Mouse (Mus musculus): ENCODE data around the gene Fbxo47. TPM values are rescaled to one million over a fixed set of nuclear protein-coding genes. Genes with fewer than 3 reads are reported as not detected.
A peak's percentile ranks its signal among the peaks of the same experiment; 100 is the strongest.

Fbxo47 gene
- polyA plus RNA-seq, 1 experiment from 2014 or later, result 0.92 TPM

DNA sequence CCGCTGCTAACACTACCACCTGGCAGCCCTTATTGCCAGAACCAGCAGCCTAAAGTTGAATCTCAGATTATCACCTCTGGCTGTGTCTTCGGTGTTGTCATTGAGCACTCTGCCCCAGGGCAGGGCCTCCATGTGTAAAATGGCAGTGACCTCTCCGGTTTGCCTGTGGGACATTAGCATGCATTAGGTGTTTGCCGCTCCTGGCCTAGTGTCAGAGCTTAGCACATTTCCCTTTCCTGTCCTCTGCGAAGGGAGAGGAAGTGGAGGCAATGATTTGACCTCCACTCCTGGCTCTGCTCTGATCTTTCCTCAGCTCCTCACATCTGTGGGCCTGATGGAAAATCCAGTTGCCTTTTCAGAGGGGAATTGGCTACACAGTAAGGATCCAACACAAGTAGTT, 64.0 kb downstream of the Fbxo47 start:
- no peak overlapping the region for H3K4me3 ChIP-seq (replicated peaks)
- no peaks in the 10 kb centered on the region for H3K9me3 ChIP-seq
- H3K9ac ChIP-seq (replicated peaks), result no peak overlapping the region
- H3K36me3 ChIP-seq, result peaks cover 96% of the 10 kb centered on the region
- H3K27ac ChIP-seq, result no peak overlapping the region
- ATAC-seq (ENCODE audit: insufficient number of reproducible peaks, insufficient read depth, low FRiP score, low TSS enrichment, low read depth), result no peak
- WGBS, result 56% methylated on average over 5 of the region's 5 CpGs
- no peaks in the 10 kb centered on the region for H3K27me3 ChIP-seq
- no peak overlapping the region for H3K4me2 ChIP-seq
- H3K4me1 ChIP-seq (replicated peaks), result peaks cover 43% of the 10 kb centered on the region

DNA sequence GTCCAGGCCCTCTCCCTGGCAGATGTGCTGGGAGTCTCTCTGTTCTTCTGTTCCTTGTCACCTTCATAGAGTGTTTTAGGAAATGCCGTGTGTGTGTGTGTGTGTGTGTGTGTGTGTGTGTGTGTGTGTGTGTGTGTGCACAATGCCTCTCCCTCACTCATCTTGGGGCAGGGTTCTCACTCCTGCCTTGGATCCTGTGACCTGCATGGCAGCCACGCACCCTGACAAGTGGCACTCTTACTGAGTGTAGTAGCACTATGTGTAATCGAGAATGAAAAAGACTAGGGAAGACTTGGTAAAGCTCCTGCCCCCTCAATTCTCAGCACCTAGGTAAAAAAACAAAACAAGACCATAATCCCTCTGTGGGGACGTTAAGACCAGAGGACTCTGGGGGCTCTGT, 64.9 kb downstream of the Fbxo47 start:
- H3K27ac ChIP-seq, result peak overlapping the region; percentile 87
- 59% methylated on average over 4 of the region's 4 CpGs for WGBS
- ATAC-seq (ENCODE audit: insufficient number of reproducible peaks, insufficient read depth, low FRiP score, low TSS enrichment, low read depth), result no peak

DNA sequence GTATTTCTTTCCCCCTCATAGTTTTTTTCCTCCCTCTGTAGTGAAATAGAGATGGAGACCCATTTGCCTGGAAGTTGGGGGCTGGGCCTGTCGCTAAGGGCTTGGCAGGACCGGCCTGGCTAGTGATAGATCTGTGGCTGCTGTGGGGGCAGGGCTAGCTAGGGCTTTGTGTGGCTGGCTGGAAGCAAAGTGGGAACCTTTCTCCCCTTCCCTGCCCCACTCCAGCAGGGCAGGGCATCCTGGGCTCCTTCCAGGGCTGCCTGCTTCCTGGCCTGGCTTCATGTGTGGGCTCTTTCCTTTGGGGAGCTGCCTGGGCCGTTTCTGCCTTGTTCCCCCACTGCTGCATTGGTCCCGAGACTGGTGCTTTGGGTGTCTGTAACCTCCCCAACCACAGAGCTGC, 65.4 kb downstream of the Fbxo47 start:
- ATAC-seq (ENCODE audit: insufficient number of reproducible peaks, insufficient read depth, low FRiP score, low TSS enrichment, low read depth), result no peak
- H3K27me3 ChIP-seq, result no peaks in the 10 kb centered on the region
- 0 out of 2 replicates have a peak overlapping the region, but pooled peaks have one; percentile 19 for H3K9ac ChIP-seq (replicated peaks)

More for the DNA sequence above, 64.9 kb downstream of the Fbxo47 start:
- peaks cover 96% of the 10 kb centered on the region for H3K36me3 ChIP-seq
- no peak overlapping the region for H3K4me2 ChIP-seq
- no peak overlapping the region for H3K9ac ChIP-seq (replicated peaks)
- peaks cover 47% of the 10 kb centered on the region for H3K4me1 ChIP-seq (replicated peaks)
- H3K27me3 ChIP-seq, result no peaks in the 10 kb centered on the region
- no peak overlapping the region for H3K4me3 ChIP-seq (replicated peaks)
- H3K9me3 ChIP-seq, result no peaks in the 10 kb centered on the region

DNA sequence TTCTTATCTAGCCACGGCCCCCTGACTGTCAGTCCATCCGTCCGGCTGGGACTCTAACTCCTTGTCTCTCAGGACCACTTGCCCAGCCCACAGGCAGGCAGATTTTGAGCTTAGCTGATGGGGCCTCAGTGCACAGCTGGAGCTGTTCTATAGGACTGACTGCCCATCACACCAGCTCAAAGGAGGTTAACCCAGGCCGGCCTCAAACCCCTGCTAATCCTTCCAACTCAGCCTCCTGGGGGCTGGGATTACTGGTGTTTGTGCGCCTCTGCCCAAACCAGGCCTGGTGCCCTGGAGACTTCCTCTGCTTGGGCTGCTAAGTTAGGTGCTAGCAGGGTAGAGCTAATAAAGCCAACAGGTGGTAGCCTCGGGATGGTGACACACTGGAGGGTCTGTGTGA, 66.0 kb downstream of the Fbxo47 start:
- Histone ChIP-seq H3K4me1 (replicated peaks) (peaks cover 52% of the 10 kb centered on the region), H3K27ac (peak overlapping the region; percentile 87), H3K27me3 (no peaks in the 10 kb centered on the region), H3K9me3 (no peaks in the 10 kb centered on the region), H3K4me3 (replicated peaks) (no peak overlapping the region), H3K36me3 (peaks cover 97% of the 10 kb centered on the region), H3K4me2 (no peak overlapping the region; the same call in 1 of the 2 replicates), H3K9ac (replicated peaks) (0 out of 2 replicates have a peak overlapping the region, but pooled peaks have one; percentile 19)
- 38% methylated on average over 6 of the region's 6 CpGs for WGBS
- no peak for ATAC-seq (ENCODE audit: insufficient number of reproducible peaks, insufficient read depth, low FRiP score, low TSS enrichment, low read depth)

More for the DNA sequence above, 65.4 kb downstream of the Fbxo47 start:
- peak overlapping the region; percentile 4; the same call in 1 of the 2 replicates for H3K4me2 ChIP-seq
- no peaks in the 10 kb centered on the region for H3K9me3 ChIP-seq
- WGBS, result 14% methylated on average over 4 of the region's 4 CpGs
- H3K36me3 ChIP-seq, result peaks cover 96% of the 10 kb centered on the region
- H3K4me3 ChIP-seq (replicated peaks), result no peak overlapping the region
- H3K4me1 ChIP-seq (replicated peaks), result peaks cover 47% of the 10 kb centered on the region
- peak overlapping the region; percentile 87 for H3K27ac ChIP-seq

DNA sequence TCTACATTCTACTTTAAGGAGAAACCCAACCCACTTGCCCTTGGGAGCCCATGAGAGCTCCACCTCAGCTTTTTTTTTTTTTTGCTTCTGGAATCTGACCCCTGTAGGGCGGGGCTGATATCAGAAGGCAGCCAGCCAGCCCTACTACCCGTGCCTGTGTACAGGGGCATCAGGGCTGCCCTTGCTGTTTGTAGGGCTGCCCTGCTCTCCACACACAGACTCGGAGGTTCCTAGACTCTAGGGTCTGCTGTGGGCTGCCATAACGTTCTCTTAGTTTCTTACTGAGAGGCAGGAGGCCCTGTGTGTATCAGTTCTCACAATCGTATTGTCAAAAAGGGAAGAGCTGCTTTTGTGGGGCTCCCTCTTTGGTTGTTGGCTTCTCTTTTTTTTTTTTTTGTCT, 66.6 kb downstream of the Fbxo47 start:
- peak overlapping the region; percentile 87 for H3K27ac ChIP-seq
- no peak overlapping the region for H3K4me2 ChIP-seq
- peaks cover 58% of the 10 kb centered on the region for H3K4me1 ChIP-seq (replicated peaks)
- no peaks in the 10 kb centered on the region for H3K27me3 ChIP-seq
- H3K9ac ChIP-seq (replicated peaks), result 0 out of 2 replicates have a peak overlapping the region, but pooled peaks have one; percentile 35
- H3K4me3 ChIP-seq (replicated peaks), result no peak overlapping the region
- ATAC-seq (ENCODE audit: insufficient number of reproducible peaks, insufficient read depth, low FRiP score, low TSS enrichment, low read depth), result no peak
- peaks cover 94% of the 10 kb centered on the region for H3K36me3 ChIP-seq
- WGBS, result 35% methylated on average over 5 of the region's 5 CpGs
- H3K9me3 ChIP-seq, result no peaks in the 10 kb centered on the region

DNA sequence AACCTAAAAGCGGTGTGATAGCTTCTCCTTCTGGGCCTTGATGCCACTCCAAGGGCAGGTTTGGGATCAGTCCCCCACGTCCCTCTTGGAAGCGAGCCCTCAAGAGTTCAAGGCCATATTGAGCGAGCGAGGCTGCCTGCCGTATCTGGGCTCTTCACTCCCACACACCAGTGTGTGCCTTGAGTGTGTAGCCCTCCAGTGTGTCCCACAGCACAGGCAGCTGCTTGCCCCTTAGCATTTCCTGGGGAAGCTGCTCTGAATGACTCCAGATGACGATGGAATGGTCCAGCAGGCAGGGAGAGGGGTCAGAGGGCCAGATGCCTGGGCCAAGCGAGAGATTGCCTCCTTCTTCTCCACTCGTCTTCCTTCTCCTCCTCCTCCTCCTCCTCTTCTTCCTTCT, 67.0 kb downstream of the Fbxo47 start:
- Histone ChIP-seq H3K9me3 (no peaks in the 10 kb centered on the region), H3K27ac (peak overlapping the region; percentile 87), H3K27me3 (no peaks in the 10 kb centered on the region), H3K4me1 (replicated peaks) (peaks cover 62% of the 10 kb centered on the region), H3K4me3 (replicated peaks) (no peak overlapping the region), H3K9ac (replicated peaks) (0 out of 2 replicates have a peak overlapping the region, but pooled peaks have one; percentile 35), H3K36me3 (peaks cover 92% of the 10 kb centered on the region), H3K4me2 (no peak overlapping the region)
- ATAC-seq (ENCODE audit: insufficient number of reproducible peaks, insufficient read depth, low FRiP score, low TSS enrichment, low read depth), result no peak
- WGBS, result 36% methylated on average over 9 of the region's 9 CpGs

DNA sequence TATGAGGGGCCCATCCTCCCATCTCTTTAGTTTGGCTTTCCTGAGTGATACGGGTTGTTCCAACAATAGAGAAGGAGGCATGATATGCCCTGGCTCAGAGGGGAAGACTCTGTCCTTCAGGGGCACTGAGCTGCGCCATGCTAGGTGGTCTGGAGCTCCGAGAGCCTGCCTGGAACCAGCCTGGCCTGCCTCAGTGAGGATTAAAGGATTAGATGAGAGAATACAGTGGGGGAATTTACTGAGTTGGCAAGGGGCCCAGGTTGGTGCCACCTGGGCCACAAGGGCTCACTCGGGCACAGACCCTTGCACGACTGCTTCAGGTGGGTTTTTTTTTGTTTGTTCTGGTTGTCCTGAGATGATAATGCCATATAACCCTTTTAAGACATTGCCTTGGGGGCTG, 67.8 kb downstream of the Fbxo47 start:
- WGBS, result 66% methylated on average over 5 of the region's 5 CpGs
- H3K4me2 ChIP-seq, result no peak overlapping the region
- ATAC-seq (ENCODE audit: insufficient number of reproducible peaks, insufficient read depth, low FRiP score, low TSS enrichment, low read depth), result no peak
- H3K27me3 ChIP-seq, result no peaks in the 10 kb centered on the region
- no peak overlapping the region for H3K27ac ChIP-seq
- no peak overlapping the region for H3K4me3 ChIP-seq (replicated peaks)
- peaks cover 91% of the 10 kb centered on the region for H3K36me3 ChIP-seq
- H3K9me3 ChIP-seq, result no peaks in the 10 kb centered on the region
- H3K4me1 ChIP-seq (replicated peaks), result peaks cover 70% of the 10 kb centered on the region
- H3K9ac ChIP-seq (replicated peaks), result no peak overlapping the region

DNA sequence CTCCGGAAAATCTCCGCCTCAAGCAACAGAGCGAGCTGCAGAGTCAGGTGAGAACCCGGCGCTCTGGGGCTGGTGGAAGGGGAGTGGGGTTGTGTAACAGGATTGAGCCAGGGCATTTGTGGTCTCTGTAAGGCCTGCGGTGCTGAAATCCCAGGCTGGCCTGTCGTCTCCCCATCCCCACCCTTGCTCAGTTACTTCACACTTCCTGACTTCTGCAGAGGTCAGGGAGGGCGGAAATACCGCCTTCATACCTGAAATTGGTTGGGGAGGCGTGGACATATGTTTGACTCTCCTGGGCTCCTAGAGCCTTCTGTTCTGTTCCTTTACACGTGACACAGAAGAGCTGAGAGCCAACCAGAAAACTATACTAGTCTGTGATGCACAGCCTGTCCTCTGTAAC, 68.2 kb downstream of the Fbxo47 start:
- H3K27ac ChIP-seq, result no peak overlapping the region
- H3K9ac ChIP-seq (replicated peaks), result 0 out of 2 replicates have a peak overlapping the region, but pooled peaks have one; percentile 14
- H3K4me2 ChIP-seq, result no peak overlapping the region
- H3K9me3 ChIP-seq, result no peaks in the 10 kb centered on the region
- H3K36me3 ChIP-seq, result peaks cover 86% of the 10 kb centered on the region
- peaks cover 73% of the 10 kb centered on the region for H3K4me1 ChIP-seq (replicated peaks)
- no peak overlapping the region for H3K4me3 ChIP-seq (replicated peaks)
- 70% methylated on average over 11 of the region's 11 CpGs for WGBS
- no peaks in the 10 kb centered on the region for H3K27me3 ChIP-seq
- ATAC-seq (ENCODE audit: insufficient number of reproducible peaks, insufficient read depth, low FRiP score, low TSS enrichment, low read depth), result no peak

DNA sequence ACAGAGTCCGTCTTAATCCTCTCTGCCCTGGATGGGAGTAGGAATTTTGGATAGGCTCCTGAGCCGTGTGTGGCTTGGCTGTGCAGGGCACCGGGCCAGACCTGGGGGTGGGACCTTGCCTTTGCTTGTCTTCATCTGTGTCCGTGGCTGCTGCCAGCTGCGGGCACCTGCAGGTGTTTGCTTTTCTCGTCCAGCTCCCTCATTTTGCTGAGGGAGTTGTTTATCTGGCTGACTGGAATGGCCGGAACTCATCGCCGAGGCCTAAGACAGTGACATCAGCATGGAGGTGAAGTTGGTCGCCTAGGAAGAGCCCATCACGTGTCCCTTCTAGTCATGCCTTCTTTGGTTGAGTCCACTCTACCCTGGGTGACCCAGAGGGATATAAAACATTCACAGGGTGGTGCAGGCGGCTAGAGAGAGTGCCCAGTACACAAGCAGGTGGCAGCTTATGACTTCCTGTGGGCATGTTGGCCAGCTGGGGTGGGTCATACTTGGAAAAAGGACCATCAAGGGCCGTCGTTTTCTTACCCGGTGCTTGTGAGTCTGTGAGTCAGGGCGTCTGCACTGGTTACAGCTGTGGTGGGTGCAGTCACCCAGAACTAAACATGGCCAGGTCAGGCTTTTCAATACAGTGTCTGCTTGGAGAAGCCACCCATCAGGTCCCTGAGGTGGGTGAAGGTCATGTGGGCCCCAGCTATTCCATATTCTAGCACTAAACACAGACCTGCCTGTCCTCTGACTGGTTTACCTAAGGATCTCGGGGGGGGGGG, 70.0 kb downstream of the Fbxo47 start:
- Histone ChIP-seq H3K4me1 (replicated peaks) (peaks cover 85% of the 10 kb centered on the region), H3K9me3 (no peaks in the 10 kb centered on the region), H3K27me3 (no peaks in the 10 kb centered on the region), H3K4me2 (no peak overlapping the region), H3K4me3 (replicated peaks) (no peak overlapping the region), H3K36me3 (peaks cover 83% of the 10 kb centered on the region), H3K27ac (no peak overlapping the region), H3K9ac (replicated peaks) (no peak overlapping the region)
- 86% methylated on average over 17 of the region's 17 CpGs for WGBS
- no peak for ATAC-seq (ENCODE audit: insufficient number of reproducible peaks, insufficient read depth, low FRiP score, low TSS enrichment, low read depth)

DNA sequence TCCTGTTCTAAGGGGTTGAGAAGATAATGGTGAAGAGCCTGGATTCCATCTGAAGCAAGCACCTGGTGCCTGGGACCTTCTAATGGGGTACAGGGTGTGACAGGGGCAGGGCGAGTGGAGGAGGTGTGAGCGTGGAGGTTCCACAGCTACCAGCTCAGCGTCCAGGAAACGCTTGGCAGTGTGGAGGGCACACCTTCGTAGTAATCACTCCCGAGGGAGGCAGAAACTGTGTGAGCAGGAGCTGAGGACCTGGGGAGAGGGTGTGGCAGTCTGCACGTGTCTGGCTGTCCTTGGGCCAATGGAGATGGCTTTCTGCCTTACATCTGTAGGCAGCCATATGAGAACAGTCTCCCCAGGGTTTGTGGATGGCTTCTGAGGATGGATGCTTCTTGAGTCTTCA, 70.9 kb downstream of the Fbxo47 start:
- Histone ChIP-seq H3K4me1 (replicated peaks) (peaks cover 85% of the 10 kb centered on the region), H3K9ac (replicated peaks) (0 out of 2 replicates have a peak overlapping the region, but pooled peaks have one; percentile 2), H3K36me3 (peaks cover 84% of the 10 kb centered on the region), H3K4me3 (replicated peaks) (no peak overlapping the region), H3K4me2 (no peak overlapping the region), H3K27ac (no peak overlapping the region), H3K27me3 (no peaks in the 10 kb centered on the region), H3K9me3 (no peaks in the 10 kb centered on the region)
- no peak for ATAC-seq (ENCODE audit: insufficient number of reproducible peaks, insufficient read depth, low FRiP score, low TSS enrichment, low read depth)
- 64% methylated on average over 7 of the region's 7 CpGs for WGBS

DNA sequence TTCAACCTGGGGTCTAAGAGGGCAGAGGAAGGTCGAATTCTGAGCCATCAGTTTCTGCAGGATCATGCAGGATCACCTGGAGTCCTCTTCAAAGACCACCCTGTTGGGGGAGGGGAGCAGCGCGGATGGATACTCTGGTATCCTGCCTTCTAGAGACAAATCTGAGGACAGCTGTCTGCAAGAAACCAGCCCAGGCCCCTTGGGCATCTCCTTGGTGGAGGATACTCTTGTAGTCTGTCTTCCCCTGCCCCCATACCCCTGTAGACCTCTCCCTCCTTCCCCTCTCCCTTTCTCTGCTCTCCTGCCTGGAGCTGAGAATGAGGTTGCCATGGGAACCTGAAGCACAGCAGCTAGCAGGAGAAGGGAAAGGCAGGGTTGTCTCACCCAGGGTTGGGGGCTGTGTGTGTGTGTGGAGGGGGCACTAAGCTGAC, 71.4 kb downstream of the Fbxo47 start:
- no peaks in the 10 kb centered on the region for H3K27me3 ChIP-seq
- H3K4me2 ChIP-seq, result peak overlapping the region; percentile 13; the same call in 1 of the 2 replicates
- H3K4me3 ChIP-seq (replicated peaks), result no peak overlapping the region

More for the DNA sequence above, 71.4 kb downstream of the Fbxo47 start:
- Histone ChIP-seq H3K9me3 (no peaks in the 10 kb centered on the region), H3K9ac (replicated peaks) (peak overlapping the region; percentile 42; the same call in 1 of the 2 replicates), H3K36me3 (peaks cover 83% of the 10 kb centered on the region), H3K4me1 (replicated peaks) (peaks cover 85% of the 10 kb centered on the region), H3K27ac (no peak overlapping the region)
- ATAC-seq (ENCODE audit: insufficient number of reproducible peaks, insufficient read depth, low FRiP score, low TSS enrichment, low read depth), result no peak
- WGBS, result 44% methylated on average over 3 of the region's 3 CpGs
